Mouse (Mus musculus) central nervous system, embryonic 11.5 days (tissue): Measurements from ENCODE around the gene Tspan32. TPM values are rescaled to one million over a fixed set of nuclear protein-coding genes. Genes with fewer than 3 reads are reported as not detected.

Source experiments
- polyA plus RNA-seq: library from polyadenylated mRNA; depleted of rRNA; stranded (reverse); fragments of >200 nt; gene quantifications from 2 replicates; pipeline ENCODE4 v1.2.3, GENCODE M21; 2012; rRNA removed

Gene Tspan32
- polyA plus RNA-seq: 6.1 and 6.4 TPM in 2 replicates

DNA sequence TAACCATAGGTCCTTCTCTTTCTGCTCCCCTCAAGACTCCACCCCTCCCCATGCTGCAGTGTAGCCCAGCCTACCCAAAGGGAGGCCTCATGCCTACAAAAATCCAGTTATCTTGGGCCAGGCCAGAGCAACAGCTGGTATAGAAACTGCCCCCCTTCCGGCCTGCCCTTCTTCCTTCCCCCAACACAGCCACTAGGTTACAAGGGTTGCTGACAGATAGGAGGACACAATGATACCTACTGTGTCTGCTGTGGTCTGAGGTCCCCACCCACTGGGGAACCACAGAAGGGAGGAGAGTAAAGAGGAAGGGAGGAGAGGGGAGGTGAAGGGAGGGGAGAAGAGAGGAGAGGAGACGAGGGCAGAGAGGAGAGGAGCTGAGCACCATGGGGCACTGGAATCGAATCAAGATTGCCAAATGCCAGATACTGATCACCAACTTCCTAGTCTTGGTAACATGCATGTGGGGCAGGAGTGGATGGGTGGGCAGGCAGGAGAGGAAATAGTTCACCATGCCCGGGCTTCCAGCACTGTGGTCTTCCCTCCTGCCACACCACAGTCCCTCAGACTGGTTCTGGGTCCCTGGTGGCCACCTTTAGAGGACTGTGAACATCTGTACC is at the start of gene Tspan32:
TSS of gene Tspan32 (plus strand) at position 320 of the 617 bp plus-strand sequence.

DNA sequence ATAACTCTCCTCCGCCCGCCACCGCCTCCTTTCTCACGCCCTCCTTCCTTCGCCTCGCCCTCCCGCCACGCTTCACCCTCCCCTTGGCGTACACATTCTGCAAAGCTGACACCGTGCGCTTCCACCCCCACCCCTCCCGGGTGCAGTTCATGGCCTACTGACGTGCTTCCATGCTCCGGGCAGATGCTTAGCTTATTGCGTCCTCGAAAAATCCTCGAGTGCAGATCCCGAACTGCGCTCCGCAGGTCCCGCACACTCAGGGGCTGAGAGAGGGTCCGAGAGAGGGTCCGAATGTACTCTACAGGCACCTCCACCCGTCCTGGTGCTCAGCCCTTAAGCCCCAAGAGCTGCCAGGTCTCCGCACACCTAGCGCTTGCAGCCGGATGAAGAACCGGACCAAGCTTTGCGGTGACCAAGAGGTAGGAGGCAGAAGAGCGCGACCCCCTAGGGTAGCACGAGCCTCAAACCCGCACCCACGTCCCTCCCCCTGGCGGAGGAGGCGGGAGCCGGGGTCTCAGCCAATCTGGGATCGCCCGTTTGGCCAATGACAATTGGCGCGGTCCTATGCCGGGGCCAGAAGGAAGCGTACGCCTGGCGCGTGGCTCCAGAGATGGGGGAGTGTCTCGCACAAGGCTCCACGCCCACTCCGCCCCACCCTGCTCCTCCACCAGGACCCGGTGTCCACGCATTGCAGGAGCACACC is 35.9 kb upstream of the Tspan32 start, which contains the start of gene Ascl2:
TSS of gene Ascl2 (minus strand) at position 456 of the 703 bp plus-strand sequence.

DNA sequence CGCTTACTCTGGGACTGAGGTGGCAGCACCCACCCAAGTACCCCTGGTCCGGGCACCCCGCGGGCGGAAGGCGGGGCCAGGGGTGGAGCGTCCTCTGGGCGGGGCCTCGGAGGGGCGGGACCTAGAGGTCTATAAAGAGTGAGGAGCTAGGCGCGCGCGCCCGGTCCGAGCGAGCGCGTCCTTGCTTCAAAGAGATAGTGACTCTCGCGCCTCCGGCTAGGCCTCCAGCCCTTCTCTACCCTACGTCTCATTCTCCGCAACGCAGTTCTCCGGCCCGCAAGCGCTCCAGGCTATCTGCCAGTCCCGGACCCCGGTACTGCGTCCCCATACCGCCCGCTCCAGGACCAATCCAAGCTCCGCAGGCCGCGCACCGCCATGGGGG is 47.8 kb downstream of the Tspan32 start, which contains the start of gene Cd81:
TSS of gene Cd81 (plus strand) at position 114 of the 382 bp plus-strand sequence.

DNA sequence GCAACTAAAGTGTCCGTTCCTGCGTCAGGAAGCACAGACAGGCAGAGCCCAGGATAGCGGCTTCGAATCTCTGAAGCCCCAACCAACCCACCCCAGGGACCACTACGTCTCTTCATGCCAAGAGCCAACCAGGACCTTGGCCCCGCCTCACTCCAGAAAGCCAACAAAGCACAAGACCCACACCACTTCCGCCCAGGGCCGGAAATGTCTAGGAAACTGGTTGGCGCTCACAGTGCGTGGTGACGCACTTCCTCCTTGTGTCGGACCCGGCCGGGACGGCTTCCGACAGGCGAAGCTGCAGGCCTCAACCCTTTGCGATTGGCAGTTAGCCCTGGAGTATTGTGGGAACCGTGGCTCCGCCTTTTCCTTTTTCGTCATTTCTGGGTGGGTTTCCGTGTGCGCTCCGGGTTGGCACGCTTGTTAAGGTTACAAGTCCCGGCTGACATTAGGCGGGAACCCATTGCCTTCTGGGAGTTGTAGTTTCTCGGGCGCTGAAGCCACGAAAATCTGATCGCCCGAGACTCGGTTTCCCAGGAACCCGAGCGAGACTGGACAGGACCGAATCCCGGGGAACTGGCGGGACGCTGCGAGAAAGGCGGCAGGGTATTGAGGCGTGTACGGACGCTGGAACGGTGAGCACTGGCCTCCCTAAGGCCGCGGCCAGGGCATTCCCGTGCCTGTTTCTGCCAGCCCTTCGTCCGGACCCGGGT is 64.2 kb downstream of the Tspan32 start, which contains the start of gene Tssc4:
TSS of gene Tssc4 (plus strand) at position 368 of the 710 bp plus-strand sequence.

Other genes with a start within 250 kb of the Tspan32 start
- 7.0 and 7.1 TPM in 2 replicates for gene Th, start 73.9 kb upstream of the Tspan32 start, polyA plus RNA-seq
- 0.46 and 0.62 TPM in 2 replicates for gene Ascl2, start 35.8 kb upstream of the Tspan32 start, polyA plus RNA-seq
- gene Cd81, start 47.7 kb downstream of the Tspan32 start, polyA plus RNA-seq: 141 and 240 TPM in 2 replicates
- gene Tssc4, start 64.2 kb downstream of the Tspan32 start, polyA plus RNA-seq: 105 and 131 TPM in 2 replicates
- 0.83 and 2.5 TPM in 2 replicates for gene Trpm5, start 89.6 kb downstream of the Tspan32 start, polyA plus RNA-seq
- gene Kcnq1, start 101.3 kb downstream of the Tspan32 start, polyA plus RNA-seq: 1.1 and 2.1 TPM in 2 replicates